Mouse (Mus musculus) cerebellum, adult 2 months (tissue): ENCODE measurements around the gene Shc1.

ENCODE experiments used
- CTCF ChIP-seq: fragments of 200-500 bp; IDR thresholded peaks from 2 replicates; pipeline ENCODE4 v1.5.1; 2011; ENCODE audit warnings: low read depth, mild to moderate bottlenecking, control low read depth, low read length, moderate library complexity, borderline replicate concordance; ENCODE audit not compliant: insufficient read depth
- POLR2A ChIP-seq: fragments of 200-500 bp; IDR thresholded peaks from 2 replicates; pipeline ENCODE4 v1.6.1; 2011; ENCODE audit warnings: low read length, control low read depth, borderline replicate concordance; ENCODE audit not compliant: insufficient read depth

GRCm38 (mm10) chr3:89468268-89468667, 50.0 kb downstream of the Shc1 start:
- no peak for TF ChIP-seq POLR2A
- TF ChIP-seq CTCF: no peak
